Mouse (Mus musculus): Measurements from ENCODE around the gene Prkar2b.

The Prkar2b gene

DNA sequence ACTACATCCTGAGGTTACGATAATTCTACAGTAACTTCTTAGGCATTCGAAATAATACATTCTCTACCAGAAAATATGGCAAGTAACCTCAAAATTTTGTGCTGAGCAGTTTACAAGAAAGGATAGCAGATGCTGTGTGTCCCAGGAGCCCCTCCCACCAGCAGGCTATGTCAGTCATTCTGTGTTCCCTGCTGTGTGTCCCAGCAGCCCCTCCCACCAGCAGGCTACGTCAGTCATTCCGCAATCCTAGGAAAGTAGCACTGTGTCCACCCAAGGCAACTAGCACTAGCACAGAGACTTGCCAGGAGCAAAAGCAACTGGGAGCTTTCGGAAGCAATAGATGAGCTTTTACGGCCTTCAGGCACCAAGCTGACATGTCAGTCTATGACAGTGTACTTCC, 97.0 kb downstream of the Prkar2b start:
- no peak for DNase-seq

DNA sequence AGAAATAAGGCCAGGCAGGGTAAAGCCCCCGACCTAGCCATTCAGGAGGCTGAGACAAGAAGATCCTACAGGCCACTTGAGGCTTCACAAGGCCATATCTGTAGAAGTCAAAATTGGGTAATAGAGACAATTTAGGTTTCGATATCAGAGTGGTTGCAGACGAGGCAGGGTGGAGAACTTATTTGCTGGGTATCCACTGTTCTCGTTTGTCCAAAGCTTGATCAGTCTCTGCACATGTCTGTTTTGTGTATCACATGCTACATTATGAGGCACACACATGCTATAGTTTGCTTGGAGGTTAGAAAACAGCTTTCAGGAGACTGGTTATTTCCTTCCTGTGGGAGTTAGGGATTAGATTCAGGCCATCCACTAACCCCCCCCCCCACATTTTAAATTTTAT, 105.3 kb downstream of the Prkar2b start:
- no peak for DNase-seq

DNA sequence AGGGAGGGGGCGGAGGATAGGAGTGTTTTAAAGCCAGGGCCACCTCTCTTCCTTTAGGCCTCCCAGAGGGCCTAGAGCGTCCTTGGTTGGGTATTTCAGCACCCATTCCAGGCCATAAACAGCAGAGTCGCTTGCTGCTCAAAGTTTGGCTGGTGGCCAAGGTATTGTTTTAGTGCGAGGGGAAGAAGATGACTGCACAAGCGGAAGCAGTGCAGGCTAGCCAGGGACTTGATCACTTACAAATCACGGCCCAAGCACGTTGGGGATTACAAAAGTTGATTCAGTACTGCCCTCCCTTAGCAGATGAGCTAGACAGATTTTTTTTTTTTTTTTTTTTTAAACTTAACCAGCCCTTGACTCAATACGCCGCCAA, 110.5 kb downstream of the Prkar2b start:
- DNase-seq = peak; percentile 88

DNA sequence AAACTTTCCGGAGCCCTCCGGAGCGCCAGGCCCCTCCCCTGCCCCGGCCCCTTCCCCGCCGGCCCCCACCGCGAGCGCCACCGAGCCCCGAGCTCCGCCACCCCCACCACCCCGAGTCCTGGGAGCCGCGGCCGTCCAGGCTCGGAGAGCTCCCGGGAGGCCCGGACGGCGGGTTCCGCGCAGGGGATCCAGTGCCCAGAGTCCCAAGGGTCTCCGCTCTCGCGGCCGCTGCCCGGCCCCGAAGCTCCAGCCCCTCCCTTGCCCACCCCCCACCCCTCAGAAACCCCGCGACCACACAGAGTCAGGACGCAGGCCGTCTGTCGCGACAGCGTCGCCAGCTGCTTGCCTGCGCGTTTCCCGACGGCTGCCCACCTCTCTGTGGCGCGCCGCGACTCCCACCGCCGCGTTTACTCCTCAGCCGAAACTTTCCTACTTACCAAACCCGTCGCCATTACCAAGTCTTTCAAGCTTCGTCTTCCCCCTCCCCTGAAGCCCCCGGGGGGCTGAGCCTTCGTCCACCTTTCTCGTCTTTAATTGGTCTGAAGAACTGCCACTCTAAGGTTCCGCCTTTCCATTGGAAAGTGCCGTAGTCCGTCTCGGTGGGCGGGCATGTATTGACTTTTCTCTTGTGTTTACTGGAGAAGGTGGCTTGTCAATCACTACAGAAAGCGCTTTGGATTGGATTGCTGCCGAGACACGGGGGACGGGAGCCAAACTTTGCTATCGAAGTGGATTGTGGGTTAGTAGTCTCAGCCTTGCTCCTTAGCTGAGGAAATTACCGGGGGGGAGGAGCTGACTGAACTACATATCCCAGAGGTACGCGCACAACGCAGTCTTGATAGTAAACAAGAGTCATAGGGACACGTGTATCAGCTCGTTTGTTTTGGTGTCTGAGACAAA, 111.1 kb downstream of the Prkar2b start, which contains the start of gene Hbp1:
TSS of gene Hbp1 (minus strand) at position 777 of the 900 bp plus-strand sequence.
- DNase-seq = peak; percentile 99

DNA sequence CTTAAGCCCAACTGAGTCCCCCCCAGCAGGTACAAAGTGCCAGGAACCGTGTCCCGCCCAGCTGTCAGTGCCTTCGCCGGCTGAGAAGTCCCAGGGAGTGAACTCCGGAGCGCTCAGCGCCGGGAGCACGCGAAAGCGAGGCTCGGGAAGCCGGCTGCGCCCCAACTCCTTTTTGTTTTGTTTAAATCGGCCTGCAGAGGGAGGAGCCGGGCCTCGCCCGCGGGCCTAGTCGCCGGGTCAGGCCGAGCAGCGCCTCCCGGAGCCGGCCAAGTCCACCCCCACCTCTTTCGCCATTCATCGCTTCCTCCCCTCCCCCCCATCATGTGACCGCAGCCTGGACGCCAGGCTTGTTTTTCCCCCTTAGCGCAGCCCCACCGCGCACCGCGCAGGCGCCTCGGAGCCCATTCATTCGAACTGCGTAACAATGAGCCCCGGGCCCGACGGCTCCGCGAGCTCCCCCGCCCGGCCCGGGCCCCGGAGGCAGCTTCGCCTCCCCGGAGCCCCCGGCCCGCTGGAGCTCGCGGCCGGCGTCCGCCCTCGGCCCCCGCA, 111.8 kb downstream of the Prkar2b start:
- peak; percentile 95 for DNase-seq

DNA sequence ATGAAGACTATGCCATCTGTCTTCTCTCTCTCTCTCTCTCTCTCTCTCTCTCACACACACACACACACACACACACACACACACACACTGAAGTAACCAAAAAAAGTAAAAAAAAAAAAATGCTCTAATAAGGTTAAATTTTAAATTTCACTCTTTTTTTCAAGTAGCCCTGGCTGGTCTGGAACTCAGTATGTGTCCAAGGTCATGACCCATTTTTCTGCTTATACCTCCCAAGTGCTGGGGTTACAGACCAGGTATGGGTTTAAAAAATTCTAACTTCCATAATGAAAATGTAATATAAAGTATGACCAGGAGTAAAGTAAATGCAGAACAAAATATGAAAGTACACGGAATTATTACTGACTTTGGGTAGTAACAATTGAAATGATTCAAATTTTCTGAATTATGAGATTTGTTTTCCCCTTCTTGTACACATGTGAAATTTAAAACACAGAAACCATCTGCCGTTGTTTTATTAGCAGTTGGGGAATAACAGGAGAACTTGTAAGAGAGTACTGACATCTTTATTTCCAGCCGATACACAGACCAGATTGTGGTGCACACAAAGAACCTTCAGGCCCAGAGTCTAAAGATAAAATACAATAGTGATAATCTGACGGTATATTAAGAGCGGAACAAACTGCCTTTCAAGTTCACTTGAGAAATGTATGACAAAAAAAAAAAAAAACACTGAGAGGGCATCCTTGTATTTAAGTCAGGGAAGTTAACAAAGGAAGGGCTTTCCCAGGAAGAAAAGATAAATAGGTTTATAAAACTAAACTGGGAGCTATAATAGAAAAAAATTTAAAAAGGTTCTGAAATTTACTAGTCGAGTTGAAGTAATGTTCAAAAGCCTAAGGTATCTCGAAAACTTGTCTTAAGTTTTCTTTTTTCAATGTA, 112.7 kb downstream of the Prkar2b start:
- no peak for DNase-seq

DNA sequence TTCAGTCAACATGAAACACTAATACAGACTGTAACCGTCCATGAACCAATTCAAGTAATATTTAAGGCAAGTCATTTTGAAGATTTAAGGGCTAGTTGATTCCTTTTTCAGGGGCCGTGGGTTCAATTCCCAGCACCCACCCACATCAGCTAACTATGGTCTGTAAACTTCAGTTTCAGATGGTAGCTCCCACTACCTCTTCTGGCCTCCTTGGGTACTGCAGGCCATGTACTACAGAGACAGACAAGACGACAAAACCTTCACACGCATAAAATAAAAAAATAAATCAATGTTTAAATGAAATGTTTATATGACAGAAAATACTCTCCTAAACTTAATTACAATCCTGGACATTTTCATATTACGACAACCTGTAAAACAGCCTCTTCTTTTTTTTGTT, 113.6 kb downstream of the Prkar2b start:
- no peak for DNase-seq

DNA sequence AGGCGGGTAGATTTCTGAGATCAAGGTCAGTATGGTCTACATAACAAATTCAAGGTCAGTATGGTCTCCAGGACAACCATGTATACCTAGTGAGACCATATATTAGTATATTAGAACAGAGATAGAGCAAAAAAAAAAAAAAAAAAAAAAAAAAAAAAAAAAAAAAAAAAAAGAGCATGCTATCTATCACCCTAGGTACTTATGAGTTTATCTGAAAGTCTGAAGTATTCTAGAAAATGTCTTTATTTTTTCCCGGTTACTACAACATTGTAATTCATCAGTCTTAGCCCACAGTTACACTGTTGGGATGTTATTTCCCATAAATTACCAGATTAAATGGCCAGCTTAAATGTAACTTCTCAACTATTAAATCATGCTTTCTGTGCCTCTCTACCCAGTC, 116.7 kb downstream of the Prkar2b start:
- no peak for DNase-seq

DNA sequence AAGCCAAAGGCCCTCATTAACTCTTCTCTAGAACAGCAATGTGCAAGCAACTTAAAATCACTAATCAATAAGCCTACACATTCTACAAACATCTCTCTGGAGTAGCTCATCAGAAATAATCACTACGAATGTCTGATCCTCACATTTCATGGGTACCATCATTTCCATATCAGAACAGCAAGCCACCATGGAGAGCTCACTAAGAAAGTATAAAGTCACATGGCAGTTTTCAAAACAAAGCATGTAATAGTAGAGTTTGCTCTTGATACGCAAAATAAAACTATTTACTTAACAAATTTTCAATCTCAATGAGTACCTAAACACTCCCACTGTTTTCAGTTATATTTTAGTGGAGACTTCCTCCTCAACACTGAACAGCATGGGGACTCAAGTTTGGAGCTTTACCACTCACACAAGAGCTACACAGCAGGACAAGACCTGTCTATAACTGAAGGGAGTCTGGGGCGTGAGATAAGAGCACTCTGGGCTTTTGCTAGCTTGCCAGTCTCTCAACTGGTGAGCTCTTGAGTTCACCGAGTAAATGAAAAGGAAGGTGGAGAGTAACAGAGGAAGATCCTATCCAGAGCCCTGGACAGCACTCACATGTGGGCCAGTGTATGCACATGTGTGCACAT, 118.0 kb downstream of the Prkar2b start:
- no peak for DNase-seq

DNA sequence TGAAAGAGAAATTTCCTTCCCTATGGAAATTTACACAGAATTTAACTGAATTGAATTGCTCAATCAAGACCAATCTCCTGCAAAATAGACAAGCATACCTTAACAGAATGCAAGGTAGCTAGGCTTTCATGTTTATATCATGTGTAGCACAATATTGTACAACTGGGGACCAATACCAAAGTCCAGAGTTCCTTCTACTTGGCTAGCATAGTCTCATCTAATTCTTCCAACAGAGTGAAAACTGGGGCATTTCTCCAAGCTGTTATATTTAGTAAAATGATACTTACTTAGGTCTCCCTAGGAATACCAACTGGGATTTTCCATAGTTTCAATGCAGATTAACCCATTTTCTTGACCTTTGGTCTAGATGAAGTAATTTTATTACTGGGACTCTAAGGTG, 122.1 kb downstream of the Prkar2b start:
- DNase-seq = no peak

DNA sequence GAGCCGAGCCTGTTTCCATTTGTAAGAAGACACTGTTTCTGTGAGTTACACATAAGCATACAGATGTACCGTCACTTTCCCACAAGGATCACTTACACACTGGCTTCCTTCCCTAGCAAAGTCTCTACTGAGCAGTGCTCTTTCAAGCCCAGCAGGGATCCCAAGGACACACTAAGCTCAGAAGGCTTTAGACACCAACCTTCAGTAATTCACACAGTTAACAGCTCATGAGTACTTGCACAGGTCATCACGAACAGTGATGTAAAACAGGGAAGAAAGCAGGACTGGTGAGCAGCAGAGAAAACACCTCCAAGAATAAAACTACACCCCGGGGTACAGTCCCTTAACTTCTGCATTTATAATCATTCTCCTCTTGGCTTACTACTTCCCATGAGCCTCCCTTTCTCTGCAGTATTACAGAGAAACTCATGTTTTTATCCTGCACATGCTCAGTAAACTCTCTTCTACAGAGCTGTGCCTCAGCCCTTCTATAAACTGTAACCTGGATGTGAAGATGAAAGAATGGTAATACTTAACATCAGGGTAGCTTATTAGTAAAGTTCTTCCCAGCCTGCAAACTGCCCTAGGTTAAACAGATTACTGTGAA, 122.6 kb downstream of the Prkar2b start:
- no peak for DNase-seq

DNA sequence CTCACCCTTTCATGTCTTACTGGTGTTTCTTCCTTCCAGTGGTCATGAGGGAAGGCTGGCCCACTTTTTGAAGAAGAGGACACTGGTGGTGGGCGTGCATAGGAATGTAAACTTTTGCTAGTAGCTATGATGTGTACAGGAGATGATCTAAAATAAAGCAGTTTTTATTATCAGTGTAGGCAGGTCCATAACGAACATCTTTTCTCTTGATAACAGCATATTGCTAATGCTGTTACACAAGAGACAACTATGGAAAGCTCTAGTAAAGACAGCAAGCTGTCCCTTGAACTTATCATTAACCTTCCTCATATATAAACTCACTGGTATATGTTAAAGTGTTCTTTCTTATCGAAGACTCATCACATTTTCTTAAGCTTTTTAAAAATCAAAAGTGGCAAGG, 123.5 kb downstream of the Prkar2b start:
- no peak for DNase-seq

DNA sequence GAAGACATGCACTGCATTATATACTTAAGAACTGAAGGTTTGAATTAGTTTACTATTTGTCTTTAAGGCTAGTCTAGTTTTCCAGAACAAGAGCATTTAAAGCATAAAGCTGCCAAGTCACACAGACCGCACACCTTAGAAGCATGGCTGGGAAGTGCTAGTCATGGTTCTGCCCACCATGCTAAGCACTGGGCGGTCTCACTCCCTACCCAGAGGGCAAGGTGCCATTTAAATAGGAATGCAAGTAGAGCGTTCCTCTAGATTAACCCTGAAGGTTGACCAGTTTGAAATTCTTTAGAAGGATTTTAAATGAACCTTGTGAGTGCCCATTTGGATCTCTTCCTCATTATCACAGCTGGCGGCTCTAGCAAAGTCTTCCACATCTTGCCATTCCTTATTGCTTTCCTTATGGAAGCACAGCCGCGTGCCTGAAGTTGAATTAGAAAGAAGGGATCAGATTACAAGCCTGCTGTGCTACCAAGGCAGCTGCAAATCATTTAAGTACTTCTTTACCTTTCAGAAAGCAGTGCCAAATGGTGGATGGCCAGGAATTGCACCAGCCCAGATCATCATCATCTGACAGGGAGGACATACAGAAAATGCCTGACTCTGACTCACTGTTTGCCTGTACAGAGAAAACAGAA, 124.3 kb downstream of the Prkar2b start:
- DNase-seq = no peak

DNA sequence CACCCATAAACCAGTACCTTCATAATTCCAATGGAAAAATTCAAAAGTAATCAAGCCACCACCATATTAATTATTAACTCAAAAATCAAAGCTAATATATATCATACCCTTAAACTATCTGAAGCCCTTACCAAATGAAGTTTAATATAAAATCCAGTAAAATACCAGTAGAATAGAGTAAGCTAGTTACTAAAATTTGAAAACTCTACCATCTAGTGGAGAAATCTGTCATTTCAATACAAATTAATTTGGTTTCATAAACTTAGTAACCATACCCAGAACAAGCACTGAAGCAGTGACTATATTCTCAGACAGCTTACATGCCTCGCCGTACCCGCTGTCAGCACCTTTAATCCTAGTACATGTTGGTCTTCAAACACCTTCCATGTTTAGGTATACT, 129.3 kb downstream of the Prkar2b start:
- no peak for DNase-seq

DNA sequence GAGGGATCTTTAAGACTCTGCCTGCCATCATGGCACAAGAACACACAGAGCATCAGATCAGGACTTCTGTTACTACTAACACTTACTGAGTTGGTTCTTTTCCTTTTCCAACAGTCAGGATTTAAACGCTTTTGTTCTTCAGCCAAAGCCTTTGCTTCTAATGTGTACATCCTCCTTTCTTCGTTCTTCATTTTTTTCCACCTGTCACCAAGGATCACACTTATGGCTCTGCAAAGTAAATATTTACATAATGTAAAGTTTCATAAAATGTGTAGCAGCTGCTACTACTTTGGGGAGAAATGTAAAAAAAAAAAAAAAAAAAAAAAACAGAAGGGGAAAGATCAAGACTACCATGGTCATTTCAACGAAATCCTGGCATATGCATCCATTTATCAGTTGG, 132.6 kb downstream of the Prkar2b start:
- no peak for DNase-seq

DNA sequence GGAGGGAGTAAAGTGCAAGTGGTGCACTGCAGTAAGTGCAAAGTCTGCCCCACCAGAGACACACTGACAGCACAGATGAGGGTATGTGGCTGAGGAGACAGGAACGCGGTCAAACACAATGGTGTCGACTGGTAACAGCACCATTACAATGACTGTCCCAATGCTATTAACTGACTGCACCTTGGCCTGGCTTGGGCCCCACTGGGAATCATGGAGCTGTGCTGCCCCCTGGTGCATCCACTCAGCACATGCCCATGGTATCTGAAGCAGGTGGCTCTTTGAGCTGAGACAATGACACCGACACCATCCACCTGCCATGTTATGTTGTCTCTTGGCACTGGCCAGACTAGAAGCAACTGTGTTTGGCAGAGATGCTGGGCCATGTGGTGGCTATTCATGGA, 134.4 kb downstream of the Prkar2b start:
- DNase-seq = peak; percentile 67

DNA sequence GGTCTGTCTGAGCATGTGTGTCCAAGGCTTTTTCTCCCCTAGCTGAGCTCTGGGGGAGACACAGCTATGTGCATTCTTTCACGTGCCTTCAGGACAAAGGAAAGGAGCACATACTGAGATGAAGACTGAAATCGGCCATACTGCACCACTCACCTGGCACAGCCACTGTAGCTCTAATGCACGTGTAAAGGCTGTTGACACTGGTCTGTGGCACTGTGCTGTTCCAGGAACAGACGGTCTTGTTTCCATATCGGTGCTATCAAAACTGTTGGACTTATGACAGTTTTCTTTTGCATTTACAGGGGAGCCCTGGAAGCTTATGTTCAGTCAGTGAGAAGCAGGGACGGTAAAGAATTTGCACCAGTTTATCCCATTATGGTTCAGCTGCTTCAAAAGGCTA, 135.8 kb downstream of the Prkar2b start:
- DNase-seq = no peak

DNA sequence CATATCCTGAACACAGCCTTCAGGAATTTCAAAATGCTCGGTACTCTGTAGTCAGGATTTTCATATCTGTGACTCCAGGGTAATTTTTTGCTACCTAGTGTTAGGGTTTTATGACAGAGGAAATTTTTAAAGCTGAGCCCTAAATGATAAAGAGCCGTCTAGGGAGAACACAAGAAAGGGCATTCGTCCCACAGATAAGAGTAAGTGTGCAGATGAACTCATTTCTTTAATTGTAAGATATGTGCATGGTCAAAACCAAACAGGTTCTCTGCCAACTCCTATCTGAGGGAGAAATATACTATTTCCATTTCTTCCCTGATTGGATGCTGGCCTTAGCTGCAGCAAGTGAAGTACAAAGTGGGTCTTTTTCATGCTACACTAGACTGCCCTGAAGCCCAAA, 137.0 kb downstream of the Prkar2b start:
- DNase-seq = no peak

DNA sequence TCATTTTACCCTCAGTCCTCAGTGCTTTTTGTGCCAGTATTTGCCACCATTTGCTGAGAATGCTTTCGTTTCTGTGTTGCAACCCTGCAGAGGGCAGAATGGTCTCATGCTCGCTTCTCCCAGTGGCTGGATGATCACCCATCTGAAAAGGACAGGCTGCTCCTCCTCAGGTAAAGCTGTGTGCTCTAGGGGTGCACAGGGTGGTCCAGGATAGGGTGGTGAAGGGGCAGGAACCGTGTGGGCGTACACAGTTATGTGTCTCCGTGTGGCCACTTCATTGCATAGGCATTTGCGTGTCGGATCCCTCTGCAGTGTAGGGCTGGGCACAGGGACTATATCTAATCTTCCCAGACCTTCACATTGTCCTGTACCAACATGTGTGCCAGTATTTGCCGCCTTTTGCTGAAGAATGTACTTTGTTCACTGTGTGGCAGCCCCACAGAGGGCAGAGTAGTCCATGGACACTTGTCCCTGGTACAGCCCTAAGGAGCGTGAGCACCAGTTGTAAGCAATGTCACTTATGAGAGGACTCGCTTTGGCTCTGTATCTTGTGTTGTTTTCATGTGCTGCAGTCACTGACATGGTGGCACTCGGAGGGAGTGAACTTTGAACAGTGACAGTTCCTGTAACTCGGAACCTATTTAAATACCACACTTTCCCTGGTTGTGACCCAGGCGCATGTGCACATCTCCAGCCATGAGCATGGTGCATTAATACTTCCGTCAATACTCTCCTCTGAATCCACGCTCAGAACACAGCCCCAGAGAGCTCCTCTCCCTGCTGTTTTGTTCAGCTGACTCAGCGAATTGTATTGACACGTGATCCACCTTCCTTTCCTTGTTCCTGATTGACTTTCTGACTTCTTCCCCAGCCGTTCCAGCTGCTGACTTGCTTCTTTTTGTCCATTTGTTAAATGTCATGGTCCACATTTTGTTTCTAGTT, 140.4 kb downstream of the Prkar2b start:
- no peak for DNase-seq

DNA sequence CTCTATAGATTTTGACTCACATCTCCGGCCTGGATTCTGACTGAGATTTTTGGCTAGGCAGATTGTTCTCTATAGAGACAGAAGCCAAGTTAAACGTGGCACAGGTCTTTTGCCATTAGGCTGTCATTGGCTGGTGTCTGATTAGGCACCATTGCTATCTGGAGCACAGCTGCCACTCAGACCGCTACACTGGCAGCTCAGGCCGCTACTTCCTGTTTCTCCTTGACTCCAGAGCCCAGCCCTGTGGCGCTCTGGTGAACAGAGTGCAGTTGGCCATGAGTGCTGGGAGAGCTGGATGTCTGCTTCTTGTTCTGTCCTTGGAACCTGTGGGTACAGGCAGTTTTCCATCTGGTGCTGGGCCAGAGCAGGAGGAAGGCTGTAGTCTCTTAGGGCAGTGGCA, 143.9 kb downstream of the Prkar2b start:
- peak; percentile 21 for DNase-seq

DNA sequence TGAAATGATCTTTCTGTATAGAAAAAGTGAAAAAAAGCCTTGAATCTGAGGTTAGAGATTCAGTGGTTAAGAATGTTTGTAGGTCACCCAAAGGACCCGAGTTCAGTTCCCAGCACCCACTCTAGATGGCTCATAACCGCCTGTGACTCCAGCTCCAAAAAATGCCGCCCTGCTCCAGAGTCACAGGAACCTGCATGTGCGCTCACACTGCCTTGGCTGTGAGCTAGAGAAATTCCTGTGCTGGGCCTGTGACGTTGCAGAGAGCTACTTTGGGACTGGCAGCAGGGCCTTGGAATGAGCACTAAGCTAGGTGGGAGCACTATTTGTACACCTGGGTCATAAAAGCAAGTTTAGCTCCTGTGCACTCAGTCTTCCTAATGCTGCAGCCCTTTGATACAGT, 144.4 kb downstream of the Prkar2b start:
- no peak for DNase-seq
